In the genomic region with DNA sequence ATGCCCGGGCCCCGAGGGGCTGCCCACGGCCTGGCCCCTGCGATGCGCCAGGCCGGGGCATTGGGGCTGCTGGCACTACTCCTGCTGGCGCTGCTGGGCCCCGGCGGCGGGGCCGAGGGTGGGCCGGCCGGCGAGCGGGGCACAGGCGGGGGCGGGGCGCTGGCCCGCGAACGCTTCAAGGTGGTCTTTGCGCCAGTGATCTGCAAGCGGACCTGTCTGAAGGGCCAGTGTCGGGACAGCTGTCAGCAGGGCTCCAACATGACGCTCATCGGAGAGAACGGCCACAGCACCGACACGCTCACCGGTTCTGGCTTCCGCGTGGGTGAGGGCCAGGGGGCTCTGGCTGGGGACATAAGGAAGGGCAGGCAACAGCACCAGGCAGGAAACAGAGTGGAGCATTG, we compare ENCODE assay signal across 8 mouse cellular contexts. TPM values are rescaled to one million over a fixed set of nuclear protein-coding genes. Genes with fewer than 3 reads are reported as not detected.
DNase-seq lines count a peak whose midpoint lies in the region; ATAC-seq and TF ChIP-seq lines count a peak whose summit lies in the region.

No protein-coding gene starts in this region.

- H3K9ac ChIP-seq in limb, embryonic 13.5 days: peak overlapping the region; percentile 97

- WGBS in limb, embryonic 13.5 days: under 1% methylated on average over 32 of the region's 32 CpGs
- WGBS in small intestine, adult 2 months: 14% methylated on average over 32 of the region's 32 CpGs

- TF ChIP-seq CTCF in testis, adult 2 months (IDR thresholded peaks at IDR 0.05; ENCODE audit: control insufficient read depth, insufficient read depth, insufficient replicate concordance, low read depth, low read length): no peak
- no peak for TF ChIP-seq CTCF in small intestine, adult 2 months (IDR thresholded peaks at IDR 0.05; ENCODE audit: extremely low read depth, insufficient read length, insufficient replicate concordance, low read depth, low read length)

- peak overlapping the region; percentile 93 for H3K4me2 ChIP-seq in limb, embryonic 13.5 days (replicated peaks)

- H3K4me1 ChIP-seq in testis, adult 2 months (ENCODE audit: control insufficient read depth, insufficient read depth, low read length): peaks cover 40% of the 10 kb centered on the region
- peaks cover 69% of the 10 kb centered on the region for H3K4me1 ChIP-seq in limb, embryonic 13.5 days
- H3K4me1 ChIP-seq in small intestine, adult 2 months (ENCODE audit: control insufficient read depth, insufficient read depth, insufficient read length, low read length): peaks cover 13% of the 10 kb centered on the region

- H3K36me3 ChIP-seq in testis, adult 2 months (ENCODE audit: control insufficient read depth, insufficient read depth, low read length): no peaks in the 10 kb centered on the region
- peaks cover 9% of the 10 kb centered on the region for H3K36me3 ChIP-seq in limb, embryonic 13.5 days
- H3K36me3 ChIP-seq in small intestine, adult 2 months (ENCODE audit: control insufficient read depth, insufficient read depth, low read length): no peaks in the 10 kb centered on the region

- H3K27ac ChIP-seq in testis, adult 2 months (ENCODE audit: control insufficient read depth, insufficient read depth, low read depth, low read length): no peak overlapping the region
- H3K27ac ChIP-seq in limb, embryonic 13.5 days: peak overlapping the region; percentile 98
- H3K27ac ChIP-seq in small intestine, adult 2 months (ENCODE audit: insufficient read depth, low read depth, low read length): 0 out of 2 replicates have a peak overlapping the region, but pooled peaks have one; percentile 4

- TF ChIP-seq POLR2A in testis, adult 2 months (IDR thresholded peaks at IDR 0.05; ENCODE audit: control insufficient read depth, low read depth, low read length): no peak
- no peak for TF ChIP-seq POLR2A in small intestine, adult 2 months (IDR thresholded peaks at IDR 0.05; ENCODE audit: low read depth, low read length)

- H3K27me3 ChIP-seq in testis, adult 2 months (ENCODE audit: control insufficient read depth, insufficient read depth, low read length): no peaks in the 10 kb centered on the region
- H3K27me3 ChIP-seq in limb, embryonic 13.5 days: peaks cover 43% of the 10 kb centered on the region
- H3K27me3 ChIP-seq in small intestine, adult 2 months (ENCODE audit: control insufficient read depth, insufficient read depth, low read length): peaks cover 33% of the 10 kb centered on the region

- DNase-seq in cerebellum, adult 8-10 months: peak; percentile 52
- no peak for DNase-seq in cerebellum, adult 9-10 months
- no peak for DNase-seq in testis, postnatal 10 days (ENCODE audit: low spot score)
- no peak for DNase-seq in ovary, adult 18-20 months (ENCODE audit: low spot score)
- no peak for DNase-seq in urinary bladder, postnatal 14 days (ENCODE audit: low spot score)

- ATAC-seq in limb, embryonic 13.5 days (ENCODE audit: low FRiP score, low read depth): peak; percentile 22; the same call in 1 of the 2 replicates

- no peaks in the 10 kb centered on the region for H3K9me3 ChIP-seq in limb, embryonic 13.5 days

- H3K4me3 ChIP-seq in testis, adult 2 months (ENCODE audit: control insufficient read depth, low read depth, low read length): peak overlapping the region; percentile 67
- peak overlapping the region; percentile 93 for H3K4me3 ChIP-seq in limb, embryonic 13.5 days
- H3K4me3 ChIP-seq in small intestine, adult 2 months (ENCODE audit: low read depth, low read length): peak overlapping the region; percentile 61

RNA-seq across cellular contexts. Expression of gene Ltbp3, which starts 1.5 kb away (rescaled TPM):
- 7.6 and 8.1 TPM in 2 replicates for polyA plus RNA-seq in testis, adult 2 months (2012; rRNA removed)
- polyA plus RNA-seq in limb, embryonic 13.5 days (2015; fragmentation: Nextera tagmentation; extraction: Ambion mirVana): 41.1 and 48.9 TPM in 2 replicates
- 28.2 and 30.2 TPM in 2 replicates for polyA plus RNA-seq in small intestine, adult 2 months (2012; rRNA removed)

RNA-seq across cellular contexts. Expression of gene Fam89b, which starts 12.8 kb away (rescaled TPM):
- 256 and 286 TPM in 2 replicates for polyA plus RNA-seq in testis, adult 2 months (2012; rRNA removed)
- polyA plus RNA-seq in limb, embryonic 13.5 days (2015; fragmentation: Nextera tagmentation; extraction: Ambion mirVana): 128 and 141 TPM in 2 replicates
- polyA plus RNA-seq in small intestine, adult 2 months (2012; rRNA removed): 69.8 and 126 TPM in 2 replicates

RNA-seq across cellular contexts. Expression of gene Ehbp1l1, which starts 16.1 kb away (rescaled TPM):
- polyA plus RNA-seq in testis, adult 2 months (2012; rRNA removed): 105 and 122 TPM in 2 replicates
- 20.4 and 21.2 TPM in 2 replicates for polyA plus RNA-seq in limb, embryonic 13.5 days (2015; fragmentation: Nextera tagmentation; extraction: Ambion mirVana)
- polyA plus RNA-seq in small intestine, adult 2 months (2012; rRNA removed): 62.1 and 100 TPM in 2 replicates

RNA-seq across cellular contexts. Expression of gene Scyl1, which starts 29.0 kb away (rescaled TPM):
- polyA plus RNA-seq in testis, adult 2 months (2012; rRNA removed): 43.1 and 46.7 TPM in 2 replicates
- polyA plus RNA-seq in limb, embryonic 13.5 days (2015; fragmentation: Nextera tagmentation; extraction: Ambion mirVana): 76.9 and 82.7 TPM in 2 replicates
- polyA plus RNA-seq in small intestine, adult 2 months (2012; rRNA removed): 37.1 and 52.5 TPM in 2 replicates

RNA-seq across cellular contexts. Expression of gene Kcnk7, which starts 38.1 kb away (rescaled TPM):
- 10.2 and 10.8 TPM in 2 replicates for polyA plus RNA-seq in testis, adult 2 months (2012; rRNA removed)
- polyA plus RNA-seq in limb, embryonic 13.5 days (2015; fragmentation: Nextera tagmentation; extraction: Ambion mirVana): 0.51 and 0.75 TPM in 2 replicates
- polyA plus RNA-seq in small intestine, adult 2 months (2012; rRNA removed): 0.57 TPM in 1 of 2 replicates, not detected in the other
